Mouse (Mus musculus) stomach, postnatal 0 days (tissue): Measurements from ENCODE around the gene Coro6.

Source experiments
- CTCF ChIP-seq: IDR thresholded peaks from 2 replicates; pipeline ENCODE4 v1.5.1; 2016; ENCODE audit warnings: antibody characterized with exemption, low read depth, mild to moderate bottlenecking, moderate library complexity
- EP300 ChIP-seq: optimal IDR thresholded peaks from 2 replicates; pipeline ENCODE3; 2016; ENCODE audit warnings: antibody characterized with exemption

- TF ChIP-seq CTCF (no peak), EP300 (no peak)
Observed at GRCm38 (mm10) chr11:77468397-77468796, 6.2 kb downstream of the Coro6 start.
